Mouse (Mus musculus) intestine, postnatal 0 days (tissue): Measurements from ENCODE around the gene Ell. TPM values are rescaled to one million over a fixed set of nuclear protein-coding genes. Genes with fewer than 3 reads are reported as not detected.
A peak's percentile ranks its signal among the peaks of the same experiment; 100 is the strongest.

Experiments
- ATAC-seq: fragments of 200-750 bp; cut with Nextera tagmentation; 2 replicates; pipeline ENCODE4 v1.8.0; 2017; ENCODE audit warnings: mild to moderate bottlenecking, moderate TSS enrichment, moderate library complexity
- H3K27ac ChIP-seq: fragments of 300-500 bp; sonication (generic); 2 replicates; pipeline ENCODE4 v1.5.1; 2014; ENCODE audit warnings: mild to moderate bottlenecking, low read depth, low read length, moderate library complexity
- H3K27me3 ChIP-seq: fragments of 300-500 bp; sonication (generic); replicated peaks from 2 replicates; pipeline ENCODE4 v1.6.1; 2014; ENCODE audit warnings: low read length, mixed read lengths; ENCODE audit not compliant: control insufficient read depth, insufficient read depth
- H3K36me3 ChIP-seq: fragments of 300-500 bp; sonication (generic); 2 replicates; pipeline ENCODE4 v1.6.1; 2014; ENCODE audit warnings: mild to moderate bottlenecking, moderate library complexity; ENCODE audit not compliant: control insufficient read depth, insufficient read depth
- H3K4me1 ChIP-seq: fragments of 300-500 bp; sonication (generic); replicated peaks from 2 replicates; pipeline ENCODE4 v1.6.1; 2014; ENCODE audit warnings: antibody characterized with exemption, low read length, mixed read lengths; ENCODE audit not compliant: control insufficient read depth, insufficient read depth
- H3K4me2 ChIP-seq: fragments of 300-500 bp; sonication (generic); replicated peaks from 2 replicates; pipeline ENCODE4 v1.6.1; 2014; ENCODE audit warnings: low read depth, mild to moderate bottlenecking, moderate library complexity
- H3K4me3 ChIP-seq: fragments of 300-500 bp; sonication (generic); 2 replicates; pipeline ENCODE4 v1.5.1; 2014; ENCODE audit warnings: low read depth, low read length
- H3K9ac ChIP-seq: fragments of 300-500 bp; sonication (generic); 2 replicates; pipeline ENCODE4 v1.6.1; 2014; ENCODE audit warnings: mild to moderate bottlenecking, low read depth, low read length
- H3K9me3 ChIP-seq: fragments of 300-500 bp; sonication (generic); 2 replicates; pipeline ENCODE4 v1.6.1; 2016; ENCODE audit warnings: mixed run types; ENCODE audit not compliant: control insufficient read depth
- CTCF ChIP-seq: sonication (generic); IDR thresholded peaks from 2 replicates; pipeline ENCODE4 v1.5.1; 2016; ENCODE audit warnings: low read depth, mild to moderate bottlenecking, control low read depth, antibody characterized with exemption, moderate library complexity
- whole genome bisulfite sequencing: fragments of 180-500 bp; shearing (Covaris S2); extraction: QIAGEN DNeasy Blood & Tissue Kit; methylation state at CpG from one replicate; pipeline ENCODE4 v1.1.7; 2014; 5-methylcytosine and 5-hydroxymethylcytosine counted together
- polyA plus RNA-seq: library from polyadenylated mRNA; unstranded; fragments of >200 nt; fragmentation: Nextera tagmentation; extraction: Ambion mirVana; gene quantifications from 2 replicates; pipeline ENCODE4 v1.2.1, GENCODE M21; 2015

Gene Ell
- polyA plus RNA-seq, 1 experiment from 2014 or later: 13.0 TPM

- peak overlapping the region; percentile 91 for H3K27ac ChIP-seq
- H3K27me3 ChIP-seq: no peaks in the 10 kb centered on the region
- ATAC-seq: peak; percentile 10; the same call in 1 of the 2 replicates
- H3K4me2 ChIP-seq: peak overlapping the region; percentile 91
- peaks cover 11% of the 10 kb centered on the region; the same call in 1 of the 2 replicates for H3K36me3 ChIP-seq
- H3K9me3 ChIP-seq: no peaks in the 10 kb centered on the region
- peak overlapping the region; percentile 84 for H3K9ac ChIP-seq
- no peak for TF ChIP-seq CTCF
- peaks cover 10% of the 10 kb centered on the region for H3K4me1 ChIP-seq
- H3K4me3 ChIP-seq: peak overlapping the region; percentile 82
- WGBS: 17% methylated on average over 7 of the region's 7 CpGs
These were observed 1.3 kb downstream of the Ell start for GRCm38 (mm10) chr8:70540507-70541071.

GRCm38 (mm10) chr8:70541081-70541480, 1.8 kb downstream of the Ell start:
- Histone ChIP-seq H3K4me2 (peak overlapping the region; percentile 91), H3K27me3 (no peaks in the 10 kb centered on the region), H3K27ac (peak overlapping the region; percentile 91), H3K4me3 (peak overlapping the region; percentile 82), H3K9me3 (no peaks in the 10 kb centered on the region), H3K36me3 (peaks cover 8% of the 10 kb centered on the region; the same call in 1 of the 2 replicates), H3K9ac (no peak overlapping the region), H3K4me1 (peaks cover 10% of the 10 kb centered on the region)
- ATAC-seq: no peak
- no peak for TF ChIP-seq CTCF
- WGBS: 66% methylated on average over 5 of the region's 5 CpGs

GRCm38 (mm10) chr8:70544200-70544687, 5.0 kb downstream of the Ell start:
- no peak overlapping the region for H3K4me2 ChIP-seq
- WGBS: 22% methylated on average over 6 of the region's 6 CpGs
- H3K36me3 ChIP-seq: no peaks in the 10 kb centered on the region
- no peak overlapping the region for H3K4me3 ChIP-seq
- H3K9ac ChIP-seq: no peak overlapping the region
- peak; percentile 66 for TF ChIP-seq CTCF
- H3K27ac ChIP-seq: peak overlapping the region; percentile 78
- ATAC-seq: peak; percentile 12
- no peaks in the 10 kb centered on the region for H3K9me3 ChIP-seq
- peaks cover 15% of the 10 kb centered on the region for H3K4me1 ChIP-seq
- H3K27me3 ChIP-seq: no peaks in the 10 kb centered on the region

GRCm38 (mm10) chr8:70546412-70546811, 7.2 kb downstream of the Ell start:
- no peaks in the 10 kb centered on the region for H3K36me3 ChIP-seq
- 66% methylated on average over 4 of the region's 4 CpGs for WGBS
- no peak for ATAC-seq

GRCm38 (mm10) chr8:70547762-70548161, 8.5 kb downstream of the Ell start:
- Histone ChIP-seq H3K9ac (no peak overlapping the region), H3K27me3 (no peaks in the 10 kb centered on the region), H3K4me3 (no peak overlapping the region), H3K9me3 (no peaks in the 10 kb centered on the region), H3K4me2 (no peak overlapping the region), H3K4me1 (peaks cover 15% of the 10 kb centered on the region), H3K36me3 (no peaks in the 10 kb centered on the region), H3K27ac (no peak overlapping the region)
- TF ChIP-seq CTCF: no peak
- 82% methylated on average over 6 of the region's 6 CpGs for WGBS
- no peak for ATAC-seq

More at GRCm38 (mm10) chr8:70546412-70546811, 7.2 kb downstream of the Ell start:
- Histone ChIP-seq H3K4me1 (peaks cover 15% of the 10 kb centered on the region), H3K9ac (no peak overlapping the region), H3K4me2 (no peak overlapping the region), H3K9me3 (no peaks in the 10 kb centered on the region), H3K27ac (peak overlapping the region; percentile 28; the same call in 1 of the 2 replicates), H3K4me3 (no peak overlapping the region), H3K27me3 (no peaks in the 10 kb centered on the region)
- no peak for TF ChIP-seq CTCF

GRCm38 (mm10) chr8:70549412-70550184, 10.3 kb downstream of the Ell start:
- H3K4me3 ChIP-seq: no peak overlapping the region
- H3K4me2 ChIP-seq: no peak overlapping the region
- H3K4me1 ChIP-seq: peaks cover 15% of the 10 kb centered on the region
- H3K27ac ChIP-seq: no peak overlapping the region
- ATAC-seq: no peak
- no peaks in the 10 kb centered on the region for H3K27me3 ChIP-seq
- WGBS: 90% methylated on average over 10 of the region's 10 CpGs
- no peak overlapping the region for H3K9ac ChIP-seq
- no peaks in the 10 kb centered on the region for H3K36me3 ChIP-seq
- peak; percentile 11; the same call in 1 of the 2 replicates for TF ChIP-seq CTCF
- H3K9me3 ChIP-seq: no peaks in the 10 kb centered on the region
